Mouse (Mus musculus) ES-Bruce4 (cell line): ENCODE results near the gene Nr1h3.

ENCODE experiments used
- CTCF ChIP-seq: IDR thresholded peaks from one replicate; pipeline ENCODE4 v1.8.1; 2011; ENCODE audit warnings: low read depth, low read length
- EP300 ChIP-seq: IDR thresholded peaks from 2 replicates; pipeline ENCODE4 v1.6.1; 2011; ENCODE audit warnings: low read depth, low read length; ENCODE audit not compliant: insufficient read depth
- POLR2A ChIP-seq: IDR thresholded peaks from one replicate; pipeline ENCODE4 v1.8.1; 2011; ENCODE audit warnings: low read length; ENCODE audit not compliant: insufficient read depth

GRCm38 (mm10) chr2:91220501-91220900 is 17.9 kb upstream of the Nr1h3 start:
- TF ChIP-seq CTCF (no peak), POLR2A (no peak), EP300 (no peak)
